Mouse (Mus musculus) right cerebral cortex, postnatal 10 days (tissue): Measurements from ENCODE around the gene Usp45.
"Not testable (repeated sequence)": the region's sequence is repeated elsewhere in the genome, so short reads cannot be mapped to it uniquely, and the experiment has no call there.

Experiments
- DNase-seq, 2 experiments: peaks; one replicate each; pipeline ENCODE4 v3.0.0; 2021; ENCODE audit warnings: low spot score in 2 of 2

Usp45 gene

DNA sequence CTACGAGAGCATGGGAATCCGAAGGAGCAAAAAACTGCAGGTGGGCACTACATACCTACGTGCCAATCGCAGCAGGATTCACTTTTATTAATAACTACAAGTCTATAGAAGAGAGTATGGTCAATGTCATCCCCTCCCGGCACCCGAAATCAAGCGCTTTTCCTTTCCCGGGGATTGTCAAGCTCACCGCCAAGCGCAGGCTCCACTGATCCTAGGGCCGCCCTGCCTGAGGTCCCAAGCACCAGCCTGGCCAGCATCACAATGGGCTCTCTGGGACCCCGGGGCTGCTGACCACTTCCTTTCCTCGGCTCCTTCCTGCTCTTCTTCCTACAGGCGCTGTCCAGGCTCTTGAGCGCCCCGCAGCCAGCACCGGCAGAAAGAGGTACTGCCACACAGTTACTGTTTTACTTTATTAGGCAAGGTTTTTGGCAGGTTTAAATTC is at the start of gene Usp45, which contains the start of gene Tstd3:
Usp45 (plus strand) TSS at position 294 of the 442 bp plus-strand sequence.
Tstd3 (minus strand) TSS at position 350 of the 442 bp plus-strand sequence.
- DNase-seq = peak; percentile 88 to 89

DNA sequence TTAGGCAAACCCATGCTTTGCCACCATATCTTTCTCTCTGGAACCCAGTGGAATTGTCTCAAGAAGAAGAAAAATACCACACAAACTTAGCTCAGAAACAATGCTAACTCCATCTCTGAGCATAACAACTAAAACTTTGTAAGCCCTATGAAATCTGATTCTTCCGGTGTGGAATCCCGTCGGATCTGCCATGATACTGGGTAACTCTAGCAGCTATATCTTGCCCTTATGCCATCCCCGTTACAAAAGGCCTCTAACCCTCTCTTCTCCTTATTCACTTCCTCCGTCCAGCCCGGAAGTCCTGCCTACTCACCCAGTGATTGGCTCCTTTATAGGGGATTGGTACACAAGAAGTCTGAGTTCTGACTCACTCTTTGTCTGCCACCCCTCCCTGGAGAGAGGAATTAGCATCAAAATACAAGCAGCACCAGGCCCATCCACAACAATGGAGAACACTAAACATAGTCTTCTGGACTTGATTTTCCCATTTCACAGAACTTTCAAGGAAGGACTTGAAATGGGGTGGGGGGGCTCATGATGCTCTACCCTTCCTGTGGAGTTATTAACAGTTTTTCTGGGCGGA is 44.1 kb upstream of the Usp45 start:
- no peak for DNase-seq

DNA sequence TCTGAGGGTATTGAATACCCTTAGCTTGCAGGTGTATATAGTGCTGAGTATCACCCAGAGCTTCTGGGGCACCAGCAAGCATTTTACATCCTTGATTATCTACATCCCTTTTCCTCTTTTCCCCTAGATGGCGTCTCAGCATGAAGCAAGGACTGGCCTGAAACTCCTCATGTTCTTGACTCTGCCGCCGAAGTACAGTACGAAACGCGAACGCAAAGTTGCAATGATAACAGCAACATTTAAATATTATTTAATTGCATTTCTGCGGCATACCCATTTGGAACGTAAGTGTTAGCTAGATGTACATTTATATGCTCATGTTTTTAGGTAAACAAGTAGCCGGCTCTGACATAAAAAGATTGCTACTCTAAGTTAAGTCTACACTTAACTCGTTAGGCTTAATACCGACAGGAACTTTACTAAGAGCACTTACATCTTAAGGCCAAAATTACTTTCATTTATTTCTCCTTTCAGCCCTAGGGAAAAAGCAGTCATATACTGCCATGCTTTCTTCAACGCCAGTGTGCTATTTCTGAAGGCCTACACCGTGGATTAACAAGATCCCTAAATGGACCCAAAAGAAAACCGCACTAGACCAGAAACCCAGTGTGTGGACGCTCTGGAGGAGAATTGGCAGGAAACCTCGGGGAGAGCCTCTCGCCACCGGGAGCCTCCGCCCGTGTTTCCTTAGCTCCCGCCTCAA is 39.9 kb upstream of the Usp45 start:
- DNase-seq = peak; percentile 59 to 62

DNA sequence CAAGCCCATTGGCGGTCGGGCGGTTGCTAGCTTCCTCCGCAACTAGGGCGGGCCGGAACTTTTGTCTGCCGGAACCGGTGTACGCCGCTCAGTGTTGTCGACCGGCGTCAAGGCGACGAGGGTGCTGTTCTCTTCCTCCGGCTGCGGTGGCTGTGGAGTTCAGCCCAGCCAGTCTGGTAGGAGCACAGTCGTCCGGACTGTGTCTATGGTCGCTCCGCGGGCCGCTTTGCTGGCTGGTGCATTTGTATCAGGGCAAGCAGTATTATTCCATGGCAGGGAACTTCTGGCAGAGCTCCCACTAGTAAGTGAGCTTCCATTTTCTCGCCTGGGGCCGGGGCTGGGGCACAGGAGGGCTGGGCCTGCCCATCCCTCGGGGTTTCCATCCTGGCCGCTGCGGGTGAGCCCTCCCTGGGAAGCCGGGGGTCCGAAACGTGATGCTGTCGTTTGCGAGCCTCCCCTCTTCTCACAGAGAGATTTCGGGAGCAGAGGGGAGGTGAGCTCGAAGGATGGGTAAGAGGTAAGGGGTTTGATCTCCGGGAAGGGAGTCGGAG is 39.3 kb upstream of the Usp45 start, which contains the start of gene Ccnc:
Ccnc (plus strand) TSS at position 87 of the 551 bp plus-strand sequence.
- DNase-seq = peak; percentile 95 to 96

DNA sequence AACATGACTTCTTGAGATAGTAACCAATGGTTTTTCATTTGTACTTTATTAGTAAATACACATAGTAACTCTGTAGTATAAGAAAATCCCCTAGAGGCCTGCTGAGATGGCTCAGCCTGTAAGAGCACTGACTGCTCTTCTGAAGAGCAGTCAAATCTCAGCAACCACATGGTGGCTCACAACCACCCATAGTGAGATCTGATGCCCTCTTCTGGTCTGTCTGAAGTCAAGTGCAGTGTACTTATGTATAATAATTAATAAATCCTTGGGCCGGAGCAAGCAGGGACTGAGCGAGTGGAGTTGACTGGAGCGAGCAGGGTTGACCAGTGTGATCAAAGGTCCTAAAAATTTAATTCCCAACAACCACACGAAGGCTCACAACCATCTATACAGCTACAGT is 27.8 kb upstream of the Usp45 start:
- no peak for DNase-seq

DNA sequence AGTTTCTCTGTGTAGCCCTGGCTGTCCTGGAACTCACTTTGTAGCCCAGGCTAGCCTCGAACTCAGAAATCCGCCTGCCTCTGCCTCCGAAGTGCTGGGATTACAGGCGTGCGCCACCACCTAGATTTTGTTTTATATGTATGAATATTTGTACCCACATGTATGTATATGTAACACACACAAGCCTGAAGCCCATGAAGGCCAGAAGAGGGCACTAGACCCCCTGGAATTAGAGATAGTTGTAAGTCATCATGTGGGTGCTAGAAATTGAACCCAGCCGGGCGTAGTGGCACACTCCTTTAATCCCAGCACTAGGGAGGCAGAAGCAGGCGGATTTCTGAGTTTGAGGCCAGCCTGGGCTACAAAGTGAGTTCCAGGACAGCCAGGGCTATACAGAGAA is 22.8 kb upstream of the Usp45 start:
- not testable (repeated sequence) for DNase-seq

DNA sequence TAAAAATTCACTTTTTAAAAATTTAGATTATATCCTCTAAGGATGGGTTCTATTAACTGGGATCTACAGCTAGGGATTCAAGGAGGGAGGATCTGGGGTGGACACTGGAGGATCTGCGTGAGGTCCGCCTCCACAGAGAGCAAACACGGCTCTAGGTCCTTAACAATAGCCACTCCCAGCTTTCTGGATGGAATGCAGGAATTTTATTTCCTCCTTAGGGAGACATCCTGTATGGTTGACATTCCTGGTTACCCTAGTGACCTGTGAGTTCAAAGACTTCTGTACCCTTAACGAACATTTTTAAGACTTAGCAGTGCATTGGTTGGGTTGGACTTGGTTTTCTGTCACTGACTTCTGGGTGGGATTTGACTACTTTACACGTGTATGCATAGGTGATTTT is 21.2 kb upstream of the Usp45 start:
- no peak for DNase-seq

DNA sequence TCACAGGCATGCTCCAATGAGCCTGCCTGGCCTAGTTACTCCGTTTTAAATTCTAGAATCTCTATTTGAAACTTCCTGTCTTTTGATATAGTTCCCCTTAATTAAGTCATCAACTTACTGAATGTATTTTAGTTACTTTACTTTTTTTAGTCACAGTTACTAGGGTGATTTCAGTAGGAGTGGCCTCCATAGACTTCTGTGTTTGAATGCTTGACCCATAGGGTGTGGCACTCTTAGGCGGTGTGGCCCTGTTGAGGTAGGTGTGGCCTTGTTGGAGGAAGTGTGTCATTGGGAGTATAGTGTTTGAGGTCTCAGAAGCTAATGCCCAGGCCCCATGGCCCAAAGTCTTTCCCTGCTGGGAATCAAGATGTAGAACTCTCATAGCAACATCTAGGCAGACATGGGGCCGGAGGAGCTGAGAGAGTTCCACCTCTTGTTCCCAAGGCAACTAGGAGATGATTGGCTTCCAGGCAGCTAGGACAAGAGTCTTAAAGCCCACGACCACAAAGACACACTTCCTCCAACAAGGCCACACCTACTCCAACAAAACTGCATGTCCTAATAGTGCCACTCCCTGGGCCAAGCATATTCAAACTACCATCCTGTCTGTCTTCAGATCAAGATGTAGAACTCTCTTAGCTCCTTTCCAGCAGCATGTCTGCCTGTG is 11.7 kb upstream of the Usp45 start:
- DNase-seq = no peak

DNA sequence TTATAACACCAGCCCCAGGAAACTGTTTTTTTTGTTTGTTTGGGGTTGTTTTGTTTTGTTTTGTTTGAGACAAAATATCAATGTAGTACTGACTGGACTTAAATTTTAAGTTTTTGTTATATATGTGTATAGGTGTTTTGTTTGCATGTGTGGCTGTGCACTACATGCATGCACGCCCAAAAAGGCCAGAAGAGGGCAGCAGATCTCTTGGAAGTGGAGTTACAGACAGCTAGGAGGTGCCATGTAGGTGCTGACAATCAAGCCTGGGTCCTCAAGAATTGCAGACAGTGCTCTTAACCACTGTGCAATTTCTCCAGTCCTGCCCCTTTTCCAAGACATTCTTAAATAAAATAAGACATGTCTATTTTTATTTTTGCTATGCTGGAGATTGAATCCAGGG is 8.1 kb upstream of the Usp45 start:
- DNase-seq = no peak

DNA sequence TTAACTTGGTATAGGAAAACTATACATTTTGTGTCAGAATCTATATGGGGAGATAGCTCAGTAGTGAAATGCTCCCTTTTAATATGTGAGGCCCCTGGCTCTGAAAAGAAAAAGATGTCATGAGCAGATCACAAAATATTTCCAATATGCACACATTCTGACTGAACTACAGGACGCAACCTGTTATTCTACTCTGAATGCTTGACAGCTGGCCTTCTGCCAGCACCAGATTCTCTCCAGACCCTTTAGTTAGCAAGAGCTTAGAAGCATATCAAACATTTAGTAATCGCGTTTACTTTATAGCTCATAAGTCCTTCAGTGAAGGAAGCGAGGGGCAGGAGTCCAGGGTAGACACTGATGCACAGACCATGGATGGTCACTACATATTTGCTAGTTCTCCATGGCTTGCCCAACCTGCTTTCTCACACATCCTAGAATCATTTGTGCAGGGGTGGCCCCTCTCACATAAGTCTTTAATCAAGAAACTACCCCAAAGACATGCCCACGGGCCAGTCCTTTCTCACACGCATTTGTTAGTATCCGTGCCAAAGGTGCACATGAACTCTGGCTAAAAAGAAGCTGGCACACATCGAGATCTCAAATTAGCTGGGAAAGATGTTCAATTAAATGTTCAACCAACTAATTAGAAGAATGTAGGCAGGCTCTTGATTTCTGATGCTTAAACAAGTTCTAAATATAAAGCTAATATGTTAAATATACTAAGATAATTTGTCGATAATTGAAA is 5.4 kb upstream of the Usp45 start:
- peak in 1 of 2 experiments; percentile 26 for DNase-seq

DNA sequence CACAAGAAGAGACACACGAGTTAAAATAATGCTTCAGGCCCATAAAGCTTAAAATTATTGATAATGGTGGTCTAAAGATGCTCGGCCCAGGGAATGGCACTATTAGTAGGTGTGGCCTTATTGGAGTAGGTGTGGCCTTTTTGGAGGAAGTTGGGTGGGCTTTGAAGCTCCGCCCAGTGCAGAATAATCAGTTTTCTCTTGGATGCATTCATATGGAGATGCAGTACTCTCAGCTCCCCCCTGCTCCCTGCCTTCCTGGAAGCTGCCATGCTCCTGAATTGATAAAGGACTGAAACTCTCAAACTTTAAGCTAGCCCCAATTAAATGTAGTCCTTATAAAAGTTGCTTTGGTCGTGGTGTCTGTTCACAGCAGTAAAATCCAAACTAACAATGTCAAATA is 3.1 kb upstream of the Usp45 start:
- DNase-seq = no peak

DNA sequence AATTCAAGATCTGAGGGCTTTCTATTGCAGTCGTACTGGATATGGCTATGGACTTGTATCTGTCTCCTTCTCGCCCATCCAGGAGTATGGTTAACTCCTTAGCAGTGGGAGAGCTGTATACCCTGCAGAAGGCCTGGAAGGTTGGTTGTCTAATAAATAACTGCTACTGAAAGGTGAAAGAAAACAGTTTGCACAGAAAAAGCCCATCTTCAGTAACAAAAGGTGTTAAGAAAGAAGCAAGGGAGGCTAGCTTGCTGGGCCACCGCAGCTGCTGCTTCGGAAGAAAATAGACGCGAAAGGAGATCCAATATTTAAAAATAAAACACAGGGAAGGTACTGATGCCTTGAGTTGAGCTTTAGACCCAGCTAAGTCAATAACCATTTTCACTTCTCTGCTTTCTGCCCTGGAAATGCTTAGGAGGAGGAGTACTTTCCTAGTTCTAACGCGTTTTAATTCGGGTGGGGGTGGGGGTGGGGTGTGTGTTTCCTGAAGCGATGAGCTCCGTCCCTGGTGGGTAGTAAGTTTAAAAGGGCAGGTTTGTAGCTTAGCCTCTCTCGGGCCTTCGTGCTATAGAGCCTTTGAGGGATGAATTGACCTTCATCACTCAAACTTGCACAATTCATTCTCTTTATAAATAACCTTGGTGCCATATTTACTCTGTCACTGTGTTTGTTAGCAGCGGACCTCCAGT is 639 bp upstream of the Usp45 start:
- DNase-seq = no peak

DNA sequence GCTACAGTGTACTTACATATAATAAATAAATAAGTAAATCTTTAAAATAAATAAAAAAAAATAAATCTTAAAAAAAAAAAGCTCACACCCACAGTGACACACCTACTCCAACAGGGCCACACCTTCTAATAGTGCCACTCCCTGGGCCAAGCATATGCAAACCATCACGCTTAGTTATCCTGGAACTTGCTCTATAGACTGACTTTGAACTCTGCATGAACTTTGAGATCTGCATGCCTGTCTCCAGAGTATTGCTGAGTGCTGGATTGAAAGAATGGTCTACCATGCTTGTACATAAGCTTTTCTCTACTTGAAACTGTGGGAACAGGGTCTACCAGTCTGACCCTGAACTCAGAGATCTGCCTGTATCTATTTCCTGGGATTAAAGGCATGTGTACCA is 4.1 kb downstream of the Usp45 start:
- DNase-seq = no peak

DNA sequence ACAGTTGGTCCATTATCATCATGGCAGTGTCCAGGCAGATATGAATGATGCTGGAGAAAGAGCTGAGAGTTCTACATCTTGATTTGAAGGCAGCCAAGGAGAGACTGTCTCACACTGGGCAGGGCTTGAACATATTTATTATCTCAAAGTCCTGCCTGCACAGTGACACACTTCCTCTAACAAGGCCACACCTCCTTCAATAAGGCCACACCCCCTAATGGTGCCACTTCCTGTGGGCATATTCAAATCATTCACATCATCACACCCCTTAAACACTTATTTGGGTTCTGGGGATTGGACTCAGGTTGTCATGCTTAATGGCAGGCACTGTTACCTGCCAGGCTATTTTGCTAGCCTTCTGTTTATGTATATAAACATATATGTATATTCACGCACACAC is 5.3 kb downstream of the Usp45 start:
- DNase-seq = no peak

DNA sequence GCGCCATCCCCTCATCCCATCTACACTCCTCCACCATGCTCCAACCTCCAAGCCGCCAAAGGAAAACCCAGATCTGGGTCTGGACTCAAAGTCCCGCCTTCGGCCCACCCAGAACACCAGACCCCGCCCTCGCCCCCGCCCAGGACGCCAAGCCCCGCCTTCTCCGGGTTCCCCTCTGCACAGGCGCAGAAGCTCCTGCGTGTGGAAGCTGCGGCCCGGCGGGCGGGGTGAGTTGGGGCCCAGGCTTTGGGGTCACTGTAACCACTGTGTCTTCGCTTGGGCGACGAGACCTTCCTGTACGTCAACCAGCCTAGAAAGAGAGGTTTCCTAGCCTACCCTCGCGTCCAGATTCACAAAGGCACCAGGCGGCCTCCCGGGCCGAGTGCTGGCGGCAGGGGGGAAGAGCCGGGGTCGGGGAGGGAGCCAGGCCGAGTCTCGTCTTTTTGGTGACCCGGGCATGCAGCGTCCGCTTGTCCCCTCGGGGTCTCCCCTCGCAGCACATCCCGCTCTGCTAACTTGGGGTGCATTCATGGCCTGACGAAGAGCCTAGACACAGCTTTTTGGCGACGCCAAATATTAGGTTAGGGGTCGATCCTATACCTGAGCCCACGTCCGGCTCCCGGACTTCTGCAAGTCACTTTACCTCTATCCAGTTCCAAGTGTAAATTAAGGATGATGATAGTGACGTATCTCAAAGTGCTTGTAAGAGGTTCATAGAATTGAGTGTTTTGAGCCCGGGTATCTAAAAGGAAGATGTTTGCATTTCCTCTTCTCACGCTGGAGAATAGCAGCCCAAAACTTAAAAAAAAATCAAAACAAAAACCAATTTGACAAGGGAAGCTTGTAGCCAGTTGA is 9.4 kb downstream of the Usp45 start:
- peak; percentile 94 to 95 for DNase-seq

DNA sequence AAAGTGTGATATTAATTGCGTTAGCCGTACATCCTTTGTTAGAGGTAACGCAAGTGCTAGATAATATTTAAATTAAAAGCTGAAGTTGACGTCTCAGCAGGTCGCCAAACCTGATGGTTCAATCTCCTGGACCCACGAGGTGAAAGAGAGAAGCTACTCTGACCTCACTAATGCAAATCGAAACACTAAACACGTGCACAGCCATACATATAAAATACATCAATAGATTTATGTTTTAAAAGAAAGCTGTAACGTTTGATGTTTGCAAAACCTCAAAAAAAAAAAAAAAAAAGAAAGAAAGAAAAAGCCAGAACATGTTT is 9.9 kb downstream of the Usp45 start:
- DNase-seq = no peak

DNA sequence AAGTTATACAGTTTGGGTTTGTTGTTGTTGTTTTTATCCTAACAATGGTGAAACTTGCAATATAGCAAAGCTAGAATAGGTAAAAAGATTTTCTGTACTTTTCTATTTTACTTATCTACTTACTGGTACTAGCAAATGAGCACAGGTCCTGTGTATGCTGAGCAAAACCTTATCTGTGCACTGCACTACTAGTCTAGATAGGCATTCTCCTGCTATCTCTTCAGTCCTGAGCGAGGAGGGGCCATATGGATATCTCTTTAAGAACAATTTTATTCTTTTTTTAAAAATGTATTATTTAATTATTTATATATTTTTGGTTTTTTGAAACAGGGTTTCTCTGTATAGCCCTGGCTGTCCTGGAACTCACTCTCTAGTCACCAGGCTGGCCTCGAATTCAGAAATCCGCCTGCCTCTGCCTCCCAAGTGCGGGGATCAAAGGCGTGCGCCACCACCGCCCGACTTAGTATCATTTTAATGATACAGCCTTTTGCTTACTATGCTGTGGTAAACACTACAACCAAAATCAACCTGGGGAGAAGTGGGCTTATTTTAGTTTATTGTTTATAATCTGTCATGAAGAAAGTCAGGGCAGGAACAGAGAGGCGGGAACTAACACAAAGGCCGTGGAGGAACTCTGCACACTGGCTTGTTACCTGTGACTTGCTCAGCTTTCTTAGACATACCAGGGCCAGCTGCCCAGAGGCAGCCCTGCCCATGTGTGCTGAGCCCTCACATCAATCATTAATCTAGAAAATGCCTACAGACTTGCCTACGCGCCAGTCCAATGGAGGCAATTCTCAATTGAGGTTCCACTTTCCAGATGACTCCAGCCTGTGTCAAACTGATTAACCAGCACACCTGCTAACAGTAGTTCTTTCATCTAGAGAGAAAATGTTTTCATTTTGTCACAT is 14.1 kb downstream of the Usp45 start:
- DNase-seq = no peak

DNA sequence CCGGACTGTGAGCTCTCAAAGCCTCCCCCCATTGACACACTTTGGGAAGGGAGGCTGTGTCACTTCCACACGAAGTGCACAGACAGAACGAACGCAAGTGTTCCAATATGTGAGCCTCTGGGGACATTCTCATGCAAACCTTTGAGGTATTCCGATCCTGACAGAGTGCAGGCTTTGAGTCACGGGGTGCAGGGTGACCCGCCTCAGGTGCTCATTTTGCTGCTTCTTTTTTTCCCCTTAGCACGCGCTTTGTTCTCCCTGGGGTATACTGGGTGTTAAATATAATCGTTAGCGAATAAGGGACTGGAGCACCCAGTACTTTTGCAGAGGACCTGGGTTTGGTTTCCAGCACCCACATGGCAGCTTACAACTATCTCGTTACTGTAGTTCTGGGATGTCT is 19.3 kb downstream of the Usp45 start:
- DNase-seq = no peak

DNA sequence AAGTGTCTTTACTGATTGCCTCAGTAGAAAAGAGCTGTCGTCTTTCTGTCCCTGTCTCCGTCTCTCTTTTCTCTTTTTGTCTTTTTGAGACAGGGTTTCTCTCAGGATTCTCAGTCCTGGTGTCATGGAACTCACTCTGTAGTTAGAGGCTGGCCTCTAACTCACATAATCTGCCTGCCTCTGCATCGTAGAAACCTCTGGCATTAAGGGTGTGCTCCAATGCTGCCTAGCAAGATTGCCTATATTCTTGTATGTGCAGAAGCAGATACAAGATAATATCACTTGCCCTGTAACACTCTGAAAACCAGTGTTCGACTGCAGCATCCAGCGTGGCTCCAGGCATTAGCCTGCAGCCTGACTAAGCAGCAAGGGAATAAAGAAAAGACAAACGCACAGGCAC is 21.9 kb downstream of the Usp45 start:
- DNase-seq = no peak
